Mouse (Mus musculus): ENCODE measurements around the gene Zfhx2. TPM values are rescaled to one million over a fixed set of nuclear protein-coding genes. Genes with fewer than 3 reads are reported as not detected.

Zfhx2 gene
- polyA plus RNA-seq, 1 experiment from 2014 or later = 2.9 TPM

DNA sequence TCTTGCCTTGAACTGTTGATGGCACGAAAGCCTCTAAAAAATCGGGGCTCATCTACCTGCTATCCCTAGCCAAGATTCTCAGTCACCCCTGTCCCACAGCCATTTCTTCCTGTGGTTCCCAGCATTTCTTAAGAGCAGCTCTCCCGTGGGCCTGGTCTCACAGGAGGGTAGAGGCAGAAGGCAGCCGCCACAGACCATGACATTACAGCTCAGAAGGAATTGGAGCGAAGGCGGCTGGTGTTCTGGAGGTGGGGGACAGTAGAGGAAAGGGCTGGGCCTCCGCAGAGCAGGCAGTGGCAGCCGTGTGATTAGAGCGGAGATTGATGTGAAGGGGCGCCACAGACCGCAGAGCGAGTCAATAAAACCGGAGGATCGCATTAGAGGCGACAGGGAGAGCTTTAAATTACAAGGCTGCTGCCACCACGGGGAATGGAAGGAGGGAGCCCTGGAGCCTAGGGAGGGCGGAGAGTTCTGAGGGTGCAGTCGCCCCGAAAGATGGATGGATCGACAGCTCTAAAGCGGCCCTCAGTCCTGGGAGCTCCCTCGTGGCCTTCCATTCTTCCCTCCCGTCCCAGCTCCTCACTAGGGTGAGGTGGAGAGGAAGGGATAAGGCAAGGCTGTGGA, 13.6 kb downstream of the Zfhx2 start:
- Histone ChIP-seq H3K9ac (ENCODE audit: low read depth, low read length) (peak overlapping the region; percentile 34; the same call in 1 of the 2 replicates), H3K4me2 (peak overlapping the region; percentile 56), H3K27ac (ENCODE audit: low read depth, low read length) (no peak overlapping the region), H3K4me3 (ENCODE audit: low read depth, low read length) (peak overlapping the region; percentile 13), H3K9me3 (replicated peaks; ENCODE audit: control insufficient read depth, low read length) (no peaks in the 10 kb centered on the region), H3K4me1 (ENCODE audit: control insufficient read depth, insufficient read depth, low read length) (peaks cover 8% of the 10 kb centered on the region), H3K27me3 (ENCODE audit: control insufficient read depth, insufficient read depth, low read length) (peaks cover 16% of the 10 kb centered on the region), H3K36me3 (ENCODE audit: control insufficient read depth, insufficient read depth, low read length) (no peaks in the 10 kb centered on the region; the same call in 1 of the 2 replicates)
- WGBS (ENCODE audit: insufficient replicate concordance) = 4% methylated on average over 23 of the region's 23 CpGs
- no peak for ATAC-seq (replicated peaks; ENCODE audit: insufficient number of reproducible peaks, low FRiP score, low TSS enrichment)

GRCm38 (mm10) chr14:55077481-55078365, 14.4 kb downstream of the Zfhx2 start:
- no peak for ATAC-seq (replicated peaks; ENCODE audit: insufficient number of reproducible peaks, low FRiP score, low TSS enrichment)
- peaks cover 19% of the 10 kb centered on the region for H3K27me3 ChIP-seq (ENCODE audit: control insufficient read depth, insufficient read depth, low read length)
- no peak overlapping the region for H3K27ac ChIP-seq (ENCODE audit: low read depth, low read length)
- no peak overlapping the region for H3K9ac ChIP-seq (ENCODE audit: low read depth, low read length)
- peaks cover 8% of the 10 kb centered on the region for H3K4me1 ChIP-seq (ENCODE audit: control insufficient read depth, insufficient read depth, low read length)
- no peaks in the 10 kb centered on the region; the same call in 1 of the 2 replicates for H3K36me3 ChIP-seq (ENCODE audit: control insufficient read depth, insufficient read depth, low read length)
- H3K4me2 ChIP-seq = peak overlapping the region; percentile 56
- no peaks in the 10 kb centered on the region for H3K9me3 ChIP-seq (replicated peaks; ENCODE audit: control insufficient read depth, low read length)
- no peak overlapping the region; the same call in 1 of the 2 replicates for H3K4me3 ChIP-seq (ENCODE audit: low read depth, low read length)
- WGBS (ENCODE audit: insufficient replicate concordance) = 19% methylated on average over 15 of the region's 15 CpGs

DNA sequence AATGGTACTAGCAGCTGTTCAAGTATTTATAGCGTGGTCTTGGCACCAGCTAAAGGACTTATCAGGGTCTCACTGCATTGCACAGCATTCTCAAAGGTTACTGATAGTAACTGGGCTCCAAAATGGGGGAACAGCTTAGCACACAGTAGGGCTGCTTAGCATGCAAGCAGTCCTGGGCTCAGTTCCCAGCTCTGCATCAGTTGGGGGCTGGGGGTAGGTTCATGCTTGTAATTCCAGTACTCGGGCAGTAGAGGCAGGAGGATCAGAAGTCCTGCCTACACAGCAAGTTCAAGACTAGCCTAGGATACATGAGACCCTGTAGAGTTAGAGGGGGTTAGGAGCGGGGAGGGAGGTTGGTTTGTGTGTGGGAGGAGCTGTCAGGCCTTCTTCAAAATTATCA, 15.2 kb downstream of the Zfhx2 start:
- 52% methylated on average over 3 of the region's 3 CpGs for WGBS (ENCODE audit: insufficient replicate concordance)
- no peak overlapping the region for H3K9ac ChIP-seq (ENCODE audit: low read depth, low read length)
- H3K4me1 ChIP-seq (ENCODE audit: control insufficient read depth, insufficient read depth, low read length) = peaks cover 8% of the 10 kb centered on the region
- H3K9me3 ChIP-seq (replicated peaks; ENCODE audit: control insufficient read depth, low read length) = no peaks in the 10 kb centered on the region
- H3K4me2 ChIP-seq = no peak overlapping the region
- ATAC-seq (replicated peaks; ENCODE audit: insufficient number of reproducible peaks, low FRiP score, low TSS enrichment) = no peak
- H3K27me3 ChIP-seq (ENCODE audit: control insufficient read depth, insufficient read depth, low read length) = peaks cover 24% of the 10 kb centered on the region
- H3K27ac ChIP-seq (ENCODE audit: low read depth, low read length) = no peak overlapping the region
- H3K36me3 ChIP-seq (ENCODE audit: control insufficient read depth, insufficient read depth, low read length) = no peaks in the 10 kb centered on the region; the same call in 1 of the 2 replicates
- no peak overlapping the region for H3K4me3 ChIP-seq (ENCODE audit: low read depth, low read length)

DNA sequence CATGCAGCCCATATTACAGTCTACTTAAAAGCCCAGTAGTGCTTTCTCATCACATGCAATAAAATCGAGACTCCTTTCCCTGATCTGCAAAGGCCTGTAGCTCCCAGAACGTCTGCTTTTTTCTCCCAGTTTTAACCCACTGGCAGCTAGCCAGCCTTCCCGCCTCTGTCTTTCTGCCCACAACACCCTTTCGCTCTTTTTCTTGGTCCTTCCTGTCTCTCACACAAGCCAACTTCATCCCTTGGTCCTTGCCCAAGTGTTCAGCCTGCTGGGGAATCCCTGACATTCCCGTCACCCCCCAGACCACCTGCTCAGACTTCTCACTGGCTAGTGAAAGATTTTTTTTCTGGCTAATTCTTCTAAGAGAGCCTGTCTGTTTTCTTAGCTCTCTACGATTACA, 15.9 kb downstream of the Zfhx2 start:
- Histone ChIP-seq H3K27ac (ENCODE audit: low read depth, low read length) (no peak overlapping the region), H3K4me1 (ENCODE audit: control insufficient read depth, insufficient read depth, low read length) (peaks cover 11% of the 10 kb centered on the region), H3K27me3 (ENCODE audit: control insufficient read depth, insufficient read depth, low read length) (peaks cover 30% of the 10 kb centered on the region), H3K36me3 (ENCODE audit: control insufficient read depth, insufficient read depth, low read length) (no peaks in the 10 kb centered on the region; the same call in 1 of the 2 replicates), H3K4me2 (no peak overlapping the region), H3K4me3 (ENCODE audit: low read depth, low read length) (no peak overlapping the region), H3K9me3 (replicated peaks; ENCODE audit: control insufficient read depth, low read length) (no peaks in the 10 kb centered on the region), H3K9ac (ENCODE audit: low read depth, low read length) (no peak overlapping the region)
- 48% methylated on average over 6 of the region's 6 CpGs for WGBS (ENCODE audit: insufficient replicate concordance)
- ATAC-seq (replicated peaks; ENCODE audit: insufficient number of reproducible peaks, low FRiP score, low TSS enrichment) = no peak

DNA sequence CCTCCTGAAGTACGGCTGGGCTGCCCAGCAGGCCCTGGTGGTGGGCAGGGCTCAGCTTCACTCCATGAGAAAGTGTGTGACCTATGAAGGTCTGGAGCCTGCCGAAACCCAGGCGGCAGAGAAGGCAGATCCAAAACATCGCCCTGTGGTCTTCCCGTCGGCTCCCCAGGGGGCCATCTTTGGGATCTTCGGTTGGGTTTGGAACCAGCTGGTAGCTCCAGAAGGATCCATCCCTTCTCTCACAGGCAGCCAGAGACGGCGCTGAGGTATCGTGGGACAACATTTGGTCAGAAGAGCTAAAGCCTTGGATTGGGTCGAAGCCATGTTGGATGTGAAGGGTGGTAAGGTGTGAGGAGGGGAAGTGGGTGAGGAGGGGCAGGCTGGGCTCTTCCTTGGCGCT, 17.7 kb downstream of the Zfhx2 start:
- Histone ChIP-seq H3K27ac (ENCODE audit: low read depth, low read length) (no peak overlapping the region), H3K27me3 (ENCODE audit: control insufficient read depth, insufficient read depth, low read length) (peaks cover 31% of the 10 kb centered on the region), H3K9me3 (replicated peaks; ENCODE audit: control insufficient read depth, low read length) (no peaks in the 10 kb centered on the region), H3K4me1 (ENCODE audit: control insufficient read depth, insufficient read depth, low read length) (peaks cover 11% of the 10 kb centered on the region), H3K9ac (ENCODE audit: low read depth, low read length) (no peak overlapping the region), H3K36me3 (ENCODE audit: control insufficient read depth, insufficient read depth, low read length) (no peaks in the 10 kb centered on the region; the same call in 1 of the 2 replicates), H3K4me3 (ENCODE audit: low read depth, low read length) (no peak overlapping the region), H3K4me2 (no peak overlapping the region)
- WGBS (ENCODE audit: insufficient replicate concordance) = 82% methylated on average over 12 of the region's 12 CpGs
- no peak for ATAC-seq (replicated peaks; ENCODE audit: insufficient number of reproducible peaks, low FRiP score, low TSS enrichment)

DNA sequence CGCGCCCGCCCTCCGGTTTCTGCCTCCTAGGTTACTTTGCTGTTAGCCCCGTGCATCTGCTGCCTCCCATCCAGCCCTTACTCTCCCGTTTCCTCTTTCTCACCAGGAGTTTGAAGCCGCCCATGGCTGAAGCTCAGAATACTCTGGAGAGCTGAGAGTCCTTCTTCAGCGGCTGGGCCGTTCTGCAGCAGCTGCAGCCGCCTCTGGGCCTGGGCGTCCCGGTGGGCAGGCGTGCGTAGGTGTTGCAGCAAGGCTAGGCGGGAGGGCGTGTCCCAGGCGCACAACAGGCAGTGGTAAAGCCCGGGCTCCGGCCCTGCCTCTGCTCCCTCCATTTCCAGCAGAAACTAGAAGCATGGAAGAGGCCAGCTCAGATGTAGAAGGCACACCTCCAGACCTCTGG, 20.4 kb downstream of the Zfhx2 start:
- Histone ChIP-seq H3K27me3 (ENCODE audit: control insufficient read depth, insufficient read depth, low read length) (peaks cover 20% of the 10 kb centered on the region), H3K9me3 (replicated peaks; ENCODE audit: control insufficient read depth, low read length) (no peaks in the 10 kb centered on the region), H3K27ac (ENCODE audit: low read depth, low read length) (no peak overlapping the region), H3K4me1 (ENCODE audit: control insufficient read depth, insufficient read depth, low read length) (0 out of 2 replicates have a peak, but pooled peaks cover 6% of the 10 kb centered on the region), H3K4me3 (ENCODE audit: low read depth, low read length) (peak overlapping the region; percentile 5; the same call in 1 of the 2 replicates), H3K36me3 (ENCODE audit: control insufficient read depth, insufficient read depth, low read length) (no peaks in the 10 kb centered on the region; the same call in none of the 2 replicates), H3K9ac (ENCODE audit: low read depth, low read length) (no peak overlapping the region), H3K4me2 (peak overlapping the region; percentile 31)
- ATAC-seq (replicated peaks; ENCODE audit: insufficient number of reproducible peaks, low FRiP score, low TSS enrichment) = no peak
- WGBS (ENCODE audit: insufficient replicate concordance) = 23% methylated on average over 19 of the region's 19 CpGs

DNA sequence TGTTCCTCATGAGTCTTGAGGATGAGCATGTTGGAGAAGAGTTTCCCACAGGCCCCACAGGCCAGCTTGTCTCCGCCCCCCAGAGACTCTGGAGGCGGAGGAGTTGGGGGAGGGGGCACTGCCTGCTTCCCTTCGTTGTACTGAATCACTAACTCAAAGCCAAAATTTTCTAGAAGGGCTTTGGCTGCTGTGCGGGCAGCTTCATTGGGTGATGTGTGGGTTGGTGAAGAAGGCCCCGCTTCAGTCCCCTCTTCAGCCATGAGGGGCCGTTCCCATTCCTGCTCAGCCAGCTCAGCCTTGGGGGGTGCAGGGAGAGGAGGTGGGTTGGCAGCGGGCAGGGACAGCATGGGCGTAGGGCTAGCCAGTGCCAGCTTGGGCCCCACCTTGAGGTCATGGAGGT, 26.1 kb downstream of the Zfhx2 start:
- ATAC-seq (replicated peaks; ENCODE audit: insufficient number of reproducible peaks, low FRiP score, low TSS enrichment) = no peak
- Histone ChIP-seq H3K4me2 (no peak overlapping the region), H3K9me3 (replicated peaks; ENCODE audit: control insufficient read depth, low read length) (no peaks in the 10 kb centered on the region), H3K4me1 (ENCODE audit: control insufficient read depth, insufficient read depth, low read length) (peaks cover 10% of the 10 kb centered on the region), H3K4me3 (ENCODE audit: low read depth, low read length) (no peak overlapping the region), H3K27me3 (ENCODE audit: control insufficient read depth, insufficient read depth, low read length) (peaks cover 27% of the 10 kb centered on the region), H3K36me3 (ENCODE audit: control insufficient read depth, insufficient read depth, low read length) (peaks cover 6% of the 10 kb centered on the region; the same call in 1 of the 2 replicates), H3K27ac (ENCODE audit: low read depth, low read length) (no peak overlapping the region), H3K9ac (ENCODE audit: low read depth, low read length) (no peak overlapping the region)
- 89% methylated on average over 8 of the region's 8 CpGs for WGBS (ENCODE audit: insufficient replicate concordance)

- Histone ChIP-seq H3K27me3 (ENCODE audit: control insufficient read depth, insufficient read depth, low read length) (peaks cover 26% of the 10 kb centered on the region), H3K9ac (ENCODE audit: low read depth, low read length) (no peak overlapping the region), H3K9me3 (replicated peaks; ENCODE audit: control insufficient read depth, low read length) (no peaks in the 10 kb centered on the region), H3K4me1 (ENCODE audit: control insufficient read depth, insufficient read depth, low read length) (peaks cover 10% of the 10 kb centered on the region), H3K27ac (ENCODE audit: low read depth, low read length) (no peak overlapping the region), H3K4me3 (ENCODE audit: low read depth, low read length) (no peak overlapping the region), H3K36me3 (ENCODE audit: control insufficient read depth, insufficient read depth, low read length) (peaks cover 6% of the 10 kb centered on the region; the same call in 1 of the 2 replicates), H3K4me2 (no peak overlapping the region)
- WGBS (ENCODE audit: insufficient replicate concordance) = 78% methylated on average over 13 of the region's 13 CpGs
- no peak for ATAC-seq (replicated peaks; ENCODE audit: insufficient number of reproducible peaks, low FRiP score, low TSS enrichment)
These were observed 26.7 kb downstream of the Zfhx2 start for GRCm38 (mm10) chr14:55065391-55065790.

Measured in heart, embryonic 11.5 days (tissue).